Mouse (Mus musculus) kidney, postnatal 4 days (tissue): ENCODE results near the gene Zfp64.
A peak's percentile ranks its signal among the peaks of the same experiment; 100 is the strongest.

Experiments used
- DNase-seq, 2 experiments: peaks; one replicate each; pipeline ENCODE4 v3.0.0; 2021; ENCODE audit warnings: mixed read lengths in 2 of 2

Zfp64 gene

DNA sequence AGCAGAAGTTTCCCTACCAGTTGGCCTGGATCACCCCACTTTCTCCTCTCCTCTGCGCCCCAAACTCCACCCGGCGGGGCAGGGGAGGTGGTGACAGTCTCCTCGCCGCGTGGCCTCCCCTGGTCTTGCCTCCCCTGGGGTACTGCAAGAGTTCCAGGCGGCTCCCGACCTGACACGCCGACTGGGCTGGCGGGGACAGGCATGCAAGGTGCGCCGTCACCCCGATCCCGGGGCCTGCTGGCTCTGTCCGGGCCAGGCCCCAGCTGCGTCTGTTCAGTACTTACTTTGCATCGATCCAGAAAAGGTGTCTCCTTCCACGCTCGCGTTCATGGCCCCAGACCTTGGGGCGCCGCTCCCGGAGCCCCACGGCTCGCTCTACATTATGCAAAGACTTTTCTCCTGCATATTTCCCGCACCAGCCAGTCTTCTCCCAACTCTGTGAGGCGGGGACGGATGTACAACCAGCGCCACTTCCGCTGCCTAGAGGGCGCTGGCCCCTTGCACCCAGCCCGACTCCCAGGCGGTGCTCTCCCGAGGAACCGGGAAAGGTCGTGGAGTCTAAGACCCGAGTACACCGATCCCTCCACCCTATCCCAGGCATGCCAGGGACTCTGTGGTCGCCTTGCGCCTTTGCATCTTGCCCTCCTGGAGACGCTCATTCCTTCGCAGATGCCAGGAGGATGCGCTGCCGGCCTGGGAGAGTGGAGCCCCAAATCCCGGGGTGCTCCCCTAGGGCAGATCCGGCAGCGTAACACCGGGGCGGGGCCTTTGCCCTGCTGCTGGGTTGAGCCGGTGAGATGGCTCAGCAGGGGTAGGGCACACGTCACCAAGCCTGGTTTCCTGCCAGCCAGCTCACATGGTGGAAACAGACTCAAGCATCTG is at the start of gene Zfp64:
TSS of gene Zfp64 (minus strand) at position 753 of the 882 bp plus-strand sequence.
- DNase-seq = peak; percentile 83 to 90

DNA sequence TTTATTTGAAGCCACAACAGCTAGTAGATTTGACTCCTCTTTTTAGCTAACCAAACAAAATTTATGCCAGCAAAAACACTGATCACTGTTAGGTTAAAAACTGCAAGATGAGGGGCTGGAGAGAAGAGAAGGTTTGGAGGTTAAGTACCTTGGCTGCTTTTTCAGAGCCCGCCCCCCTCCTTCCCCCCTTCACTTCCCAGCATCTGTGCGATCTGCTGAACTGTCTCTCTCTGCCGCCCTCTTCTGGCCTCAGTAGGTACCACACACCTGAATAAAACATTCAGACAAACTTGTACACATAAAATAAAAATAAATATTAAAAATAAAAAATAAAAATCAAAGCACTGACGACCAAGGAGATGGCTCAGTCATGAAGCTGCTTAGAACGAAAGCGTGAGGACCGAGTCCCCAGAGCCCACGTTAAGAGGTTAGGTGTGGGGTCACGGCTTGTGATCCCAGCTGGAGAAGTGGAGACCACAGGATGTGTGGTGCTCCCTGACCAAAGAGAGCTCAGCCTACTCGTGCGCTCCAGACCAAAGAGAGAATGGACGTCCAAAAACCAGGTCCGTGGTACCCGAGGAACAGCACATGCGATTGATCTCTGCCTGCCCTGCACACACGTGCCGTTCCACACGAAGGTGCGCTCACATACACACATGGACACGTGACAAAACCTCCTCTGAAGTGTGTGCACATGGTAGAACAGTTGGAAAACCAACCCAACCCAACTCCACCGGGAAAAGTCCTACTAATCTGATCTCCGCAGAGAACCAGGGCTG is 37.4 kb upstream of the Zfp64 start:
- peak; percentile 76 to 81 for DNase-seq

DNA sequence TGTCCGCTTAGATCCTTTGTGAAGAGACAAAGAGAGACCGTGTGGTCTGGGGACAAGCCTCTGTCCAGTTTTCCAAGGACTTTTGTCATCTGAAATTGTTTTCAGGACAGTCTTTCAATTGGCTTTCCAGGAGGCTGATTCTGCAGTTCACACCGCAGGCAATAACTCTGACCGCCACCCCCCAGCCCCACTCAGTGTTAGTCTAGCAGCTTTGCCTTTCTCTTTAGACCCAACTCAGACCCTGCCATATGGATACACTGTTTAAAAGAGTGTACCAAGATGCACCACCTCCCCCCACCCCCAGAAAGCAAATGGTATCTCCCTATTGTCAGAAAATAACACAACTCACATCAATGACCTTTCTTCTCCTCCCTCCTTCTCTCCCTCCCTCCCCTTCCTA is 35.6 kb upstream of the Zfp64 start:
- no peak for DNase-seq

DNA sequence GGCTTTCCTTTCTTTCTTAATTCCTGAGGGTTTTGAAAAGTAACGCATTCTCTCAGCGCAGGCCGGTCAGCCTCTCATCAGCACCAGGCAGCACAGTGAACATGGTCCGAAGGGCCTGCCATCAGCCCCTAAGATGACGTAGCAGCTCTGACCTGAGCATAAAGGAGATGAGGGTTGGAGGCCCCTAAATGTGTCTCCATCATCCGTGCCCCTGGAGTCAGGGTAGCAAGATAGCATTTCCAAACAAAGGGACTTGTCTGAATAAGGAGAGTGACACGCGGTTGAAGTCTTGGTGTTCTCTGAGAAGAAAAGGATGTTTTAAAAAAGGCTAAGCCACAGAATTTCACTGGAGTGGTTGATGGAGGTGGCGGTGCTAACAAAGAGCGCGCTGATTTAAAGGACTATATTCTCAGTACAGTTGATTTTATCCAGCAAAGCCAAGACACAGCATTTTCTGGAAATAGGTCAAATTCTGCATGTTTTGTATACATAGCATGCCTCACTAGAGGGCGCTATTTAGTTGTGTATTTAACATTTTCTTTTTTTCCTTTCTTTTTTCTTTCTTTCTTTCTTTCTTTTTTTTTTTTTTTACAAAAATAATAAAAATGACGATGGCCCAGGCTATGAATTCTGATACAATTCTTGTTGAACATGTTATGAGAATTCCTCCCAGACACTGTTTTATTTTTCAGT is 34.8 kb upstream of the Zfp64 start:
- DNase-seq = no peak

DNA sequence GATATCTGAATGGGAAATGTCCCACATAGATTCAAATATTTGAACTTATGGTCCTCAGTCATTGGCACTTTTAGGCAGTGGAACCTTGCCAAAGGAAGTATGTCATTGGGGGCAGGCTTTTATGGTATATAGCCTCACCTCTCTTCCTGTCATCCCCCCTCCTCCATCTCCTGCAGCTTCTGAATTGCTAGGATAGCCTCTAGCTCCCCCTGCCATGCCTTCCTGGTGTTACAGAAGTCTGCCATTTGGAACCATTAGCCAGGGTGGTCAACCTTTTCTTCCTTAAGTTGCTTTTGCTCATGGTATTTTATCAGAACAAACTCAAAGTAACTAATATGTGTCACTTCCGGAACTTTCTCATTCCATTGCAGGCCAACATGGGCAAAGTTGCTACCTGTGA is 32.7 kb upstream of the Zfp64 start:
- no peak for DNase-seq

DNA sequence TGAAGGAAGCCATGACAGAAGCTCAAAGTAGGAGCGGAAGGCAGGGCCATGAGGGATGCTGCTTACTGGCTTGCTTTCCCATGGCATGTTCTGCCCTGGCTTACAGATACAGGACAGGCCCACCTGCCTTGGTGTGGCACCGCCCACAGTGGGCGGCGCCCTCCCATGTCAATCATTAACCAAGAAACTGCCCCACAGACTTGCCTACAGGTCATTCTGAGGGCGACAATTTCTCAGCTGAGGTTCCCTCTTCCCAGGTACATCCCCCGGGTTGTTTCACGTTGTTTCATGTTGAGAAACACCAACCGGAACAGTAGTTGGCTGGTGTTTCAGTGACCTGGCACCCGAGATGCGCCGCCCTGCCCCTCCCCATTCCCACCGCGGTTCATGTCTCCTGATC is 32.0 kb upstream of the Zfp64 start:
- peak; percentile 34 to 61 for DNase-seq

DNA sequence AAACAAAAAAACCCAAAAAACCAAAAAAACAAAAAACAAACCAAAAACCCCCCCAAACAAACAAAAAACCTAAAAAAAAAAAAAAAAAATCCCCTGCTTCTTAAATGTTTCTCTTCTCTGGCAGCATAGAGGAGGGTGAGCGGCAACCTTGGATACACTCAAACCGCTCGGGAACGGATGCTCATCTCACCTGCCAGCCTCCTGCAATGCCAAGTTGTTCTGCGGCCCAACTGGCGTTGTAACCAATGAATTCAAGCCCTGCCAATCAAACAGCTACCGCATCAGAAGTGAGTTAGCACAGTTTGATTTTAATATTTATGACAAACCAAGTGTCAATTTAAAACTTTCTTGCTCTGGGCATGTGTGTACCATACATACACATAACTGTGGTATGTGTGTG is 26.6 kb upstream of the Zfp64 start:
- no peak for DNase-seq

DNA sequence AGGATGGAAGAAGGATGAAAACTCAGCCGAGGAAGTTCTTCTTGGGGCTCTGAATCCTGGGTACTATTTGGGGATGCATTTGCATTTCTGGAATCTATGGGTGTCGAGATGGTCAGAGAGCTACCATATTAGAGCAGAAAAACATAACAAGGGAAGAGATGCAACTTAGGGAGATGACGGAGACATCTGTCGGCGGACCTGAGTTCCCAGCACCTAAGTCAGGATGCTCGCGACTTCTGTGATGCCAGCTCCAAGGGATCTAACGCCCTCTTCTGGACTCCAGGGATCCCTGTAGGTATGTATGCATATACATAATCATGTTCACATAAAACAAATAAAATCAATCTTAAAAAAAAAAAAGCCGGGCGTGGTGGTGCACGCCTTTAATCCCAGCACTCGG is 26.1 kb upstream of the Zfp64 start:
- DNase-seq = no peak

DNA sequence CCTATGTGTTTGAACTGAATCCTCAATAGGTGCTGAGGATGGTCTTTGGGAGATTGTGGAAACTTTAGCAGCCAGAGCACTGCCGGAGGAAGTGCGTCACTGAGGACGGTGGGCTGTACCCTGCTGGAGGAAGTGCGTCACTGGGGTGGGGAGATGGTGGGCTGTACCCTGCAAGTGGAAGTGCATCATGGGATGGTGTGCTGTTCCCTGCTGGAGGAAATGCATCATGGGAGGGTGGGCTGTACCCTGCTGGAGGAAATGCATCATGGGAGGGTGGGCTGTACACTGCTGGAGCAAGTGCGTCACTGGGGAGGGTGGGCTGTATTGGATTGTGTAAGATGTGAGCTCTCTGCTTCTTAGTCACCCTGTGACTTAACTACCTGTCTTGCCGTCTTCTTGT is 25.5 kb upstream of the Zfp64 start:
- peak in 1 of 2 experiments; percentile 26 for DNase-seq

DNA sequence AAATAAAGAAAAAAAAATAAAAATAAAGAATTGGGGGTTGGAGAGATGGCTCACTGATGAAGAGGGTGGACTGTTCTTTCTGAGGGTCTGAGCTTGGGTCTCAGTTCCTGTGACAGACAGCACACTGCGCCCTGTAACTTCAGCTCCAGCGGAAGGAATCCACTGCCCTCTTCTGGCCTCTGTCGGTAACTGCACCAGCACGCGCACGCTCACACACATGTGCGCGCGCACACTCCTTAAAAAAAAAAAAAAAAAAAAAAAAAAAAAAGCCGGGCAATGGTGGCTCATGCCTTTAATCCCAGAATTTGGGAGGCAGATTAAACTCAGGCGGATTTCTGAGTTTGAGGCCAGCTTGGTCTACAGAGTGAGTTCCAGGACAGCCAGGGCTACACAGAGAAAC is 24.4 kb upstream of the Zfp64 start:
- DNase-seq = peak in 1 of 2 experiments; percentile 18

DNA sequence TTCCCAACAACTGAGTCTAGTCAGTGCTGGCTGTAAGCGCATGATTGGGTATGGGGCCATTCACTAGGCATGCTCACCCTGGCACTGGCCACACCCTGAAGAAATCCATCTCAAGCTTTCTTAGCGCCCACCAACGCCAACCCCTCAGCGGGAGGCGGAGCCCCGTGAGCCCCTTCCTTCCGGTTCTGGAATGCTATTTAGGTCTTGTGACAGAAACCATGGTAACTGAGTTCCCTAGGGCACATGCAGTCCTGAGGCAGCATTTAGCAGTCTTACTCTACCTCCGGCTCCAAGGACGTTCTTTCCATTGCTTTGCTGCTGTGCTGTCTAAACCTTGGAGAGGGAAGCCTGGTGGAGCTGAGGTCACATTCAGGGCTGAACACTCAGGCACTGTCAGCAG is 22.6 kb upstream of the Zfp64 start:
- DNase-seq = peak in 1 of 2 experiments; percentile 17

DNA sequence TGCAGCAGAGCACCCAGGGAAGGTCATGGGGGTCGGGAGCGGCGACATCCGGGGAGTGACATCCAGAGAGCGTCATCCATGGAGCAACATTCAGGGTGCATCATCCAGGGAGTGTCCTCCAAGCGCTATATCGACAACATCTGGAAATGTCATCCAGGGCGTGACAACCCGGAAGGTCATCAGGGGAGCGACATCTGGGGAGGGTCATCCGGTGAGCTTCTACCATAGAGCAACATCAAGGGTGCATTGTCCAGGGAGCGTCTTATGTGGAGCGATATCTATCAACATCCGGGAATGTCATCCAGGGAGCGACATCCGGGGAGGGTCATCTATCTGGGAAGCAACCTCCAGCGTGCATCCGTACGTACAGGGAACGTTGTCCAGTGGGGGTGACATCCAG is 14.7 kb upstream of the Zfp64 start:
- no peak for DNase-seq

DNA sequence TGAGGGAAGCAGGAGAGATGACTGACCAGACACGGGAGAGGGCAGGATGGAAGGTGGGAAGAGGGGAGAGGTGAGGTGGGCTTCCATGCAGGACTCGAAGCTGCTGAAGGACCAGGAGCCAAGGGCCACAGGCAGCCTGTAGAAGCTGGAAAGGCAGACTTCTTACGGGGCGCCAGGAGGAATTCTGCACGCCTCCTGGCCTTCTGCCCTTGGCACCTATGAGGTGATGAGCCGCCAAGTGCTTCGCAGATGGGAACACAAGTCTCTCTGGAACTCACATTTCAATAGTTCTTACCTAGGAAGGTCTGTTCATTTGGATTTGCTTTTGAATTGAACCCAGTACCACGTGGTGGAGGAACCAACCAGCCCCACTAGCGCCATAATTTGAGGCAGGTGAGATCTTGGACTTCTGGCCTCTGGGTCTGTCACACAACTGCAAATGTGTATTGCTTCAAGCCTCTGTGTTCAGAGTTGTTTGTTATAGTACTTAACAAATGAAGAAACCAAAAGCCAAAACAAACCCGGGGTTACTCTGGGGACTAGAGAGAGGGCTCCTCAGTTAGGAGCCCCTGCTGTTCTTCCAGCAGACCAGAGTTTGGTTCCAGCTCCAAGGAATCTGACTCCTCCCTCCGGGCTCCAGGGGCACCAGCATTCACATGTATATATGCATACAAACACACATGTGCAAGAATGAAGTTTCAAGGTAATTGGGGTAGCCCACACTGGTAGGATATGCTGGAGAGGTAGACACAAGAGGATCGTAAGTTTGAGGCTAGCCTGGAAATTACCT is 12.9 kb upstream of the Zfp64 start:
- no peak for DNase-seq

DNA sequence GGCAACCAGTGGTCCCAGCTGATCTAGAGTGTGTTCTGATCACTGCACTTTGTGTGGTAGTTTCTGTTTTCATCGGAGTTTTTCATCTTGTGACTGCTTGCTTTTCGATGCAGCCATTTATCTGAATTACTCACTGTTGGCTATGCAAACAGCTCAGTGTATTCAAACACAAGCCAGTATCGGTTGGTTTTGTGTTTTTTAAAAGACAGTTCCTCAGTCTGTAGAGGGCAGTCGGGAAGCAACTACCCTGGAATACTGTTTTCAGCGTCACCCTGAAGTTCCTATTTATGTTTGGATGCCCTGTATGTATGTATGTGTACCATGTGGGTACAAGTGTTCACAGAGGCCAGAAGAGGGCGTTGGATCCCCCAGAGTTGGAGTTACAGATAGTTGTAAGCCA is 11.1 kb upstream of the Zfp64 start:
- no peak for DNase-seq

DNA sequence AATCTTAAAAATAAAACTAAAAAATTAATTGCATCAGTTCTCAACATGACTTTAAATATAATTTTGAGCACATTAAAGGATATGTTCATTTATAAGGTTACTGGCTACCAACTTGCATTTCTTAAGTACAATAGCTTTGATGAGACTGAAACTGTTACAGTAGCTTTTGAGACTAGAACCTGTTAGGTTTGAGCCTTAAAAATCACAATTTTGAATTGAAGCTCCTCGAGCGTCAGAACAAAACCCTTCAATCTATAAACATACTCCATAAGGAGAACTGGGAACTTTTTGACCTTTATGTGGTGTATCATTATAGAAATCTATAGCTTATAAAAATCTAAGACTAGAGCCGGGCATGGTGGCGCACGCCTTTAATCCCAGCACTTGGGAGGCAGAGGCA is 9.5 kb upstream of the Zfp64 start:
- no peak for DNase-seq

DNA sequence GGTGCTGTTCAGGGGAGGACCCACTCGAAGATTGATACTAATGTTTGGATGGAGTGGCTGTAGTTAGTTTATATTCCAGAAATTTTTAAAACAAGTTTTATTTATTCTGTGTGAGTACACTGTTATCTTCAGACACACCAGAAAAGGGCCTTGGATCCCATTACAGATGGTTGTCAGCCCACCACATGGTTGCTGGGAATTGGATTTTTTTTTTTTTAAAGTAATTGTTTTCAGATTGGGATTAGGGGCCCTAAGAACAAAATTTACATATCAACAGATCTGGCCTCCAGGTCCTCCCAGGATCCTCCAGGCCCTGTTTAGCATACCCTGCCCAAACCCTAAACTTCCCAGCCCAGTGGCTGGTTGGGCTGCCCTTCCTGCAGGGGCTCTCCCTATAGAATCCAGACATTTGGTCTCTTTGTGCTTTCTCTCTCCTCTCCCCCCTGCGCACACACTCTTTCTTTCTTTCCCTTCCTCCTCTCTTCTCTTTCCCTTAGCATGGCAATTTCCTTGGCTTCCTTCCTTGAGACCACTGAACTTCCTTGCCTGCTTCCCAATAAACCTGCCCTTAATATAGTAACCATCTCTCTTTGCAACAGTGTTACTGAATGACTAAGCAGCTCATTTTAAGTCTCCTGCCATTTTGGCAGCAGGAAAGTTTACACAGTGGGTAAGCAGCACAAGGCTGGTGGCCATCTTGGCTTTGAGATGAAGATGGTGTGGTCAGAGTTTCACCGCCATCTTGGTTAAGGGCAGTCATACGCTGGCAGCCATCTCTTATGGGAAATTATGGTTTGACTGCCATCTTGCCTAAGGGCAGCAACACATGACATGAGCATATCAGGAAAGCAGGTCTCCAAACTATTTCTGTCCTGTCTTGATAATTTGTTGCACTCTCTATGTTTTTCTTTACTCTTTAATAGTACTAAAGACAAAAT is 6.6 kb upstream of the Zfp64 start:
- no peak for DNase-seq

DNA sequence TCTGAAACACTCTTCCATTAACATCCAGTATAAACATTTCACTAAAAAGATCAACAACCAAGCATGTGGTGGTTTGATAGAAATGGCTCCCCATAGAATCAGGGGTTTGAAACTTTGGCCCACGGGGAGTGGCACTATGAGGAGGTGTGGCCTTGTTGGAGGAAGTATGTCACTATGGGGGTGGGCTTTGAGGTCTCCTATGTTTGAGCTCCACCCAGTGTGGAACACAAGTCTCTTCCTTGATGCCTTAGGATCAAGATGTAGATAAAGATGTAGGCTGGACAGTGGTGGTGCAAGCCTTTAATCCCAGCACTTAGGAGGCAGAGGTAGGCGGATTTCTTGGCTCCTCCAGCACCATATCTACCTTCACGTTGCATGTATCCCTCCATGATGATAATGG is 5.4 kb upstream of the Zfp64 start:
- DNase-seq = no peak

DNA sequence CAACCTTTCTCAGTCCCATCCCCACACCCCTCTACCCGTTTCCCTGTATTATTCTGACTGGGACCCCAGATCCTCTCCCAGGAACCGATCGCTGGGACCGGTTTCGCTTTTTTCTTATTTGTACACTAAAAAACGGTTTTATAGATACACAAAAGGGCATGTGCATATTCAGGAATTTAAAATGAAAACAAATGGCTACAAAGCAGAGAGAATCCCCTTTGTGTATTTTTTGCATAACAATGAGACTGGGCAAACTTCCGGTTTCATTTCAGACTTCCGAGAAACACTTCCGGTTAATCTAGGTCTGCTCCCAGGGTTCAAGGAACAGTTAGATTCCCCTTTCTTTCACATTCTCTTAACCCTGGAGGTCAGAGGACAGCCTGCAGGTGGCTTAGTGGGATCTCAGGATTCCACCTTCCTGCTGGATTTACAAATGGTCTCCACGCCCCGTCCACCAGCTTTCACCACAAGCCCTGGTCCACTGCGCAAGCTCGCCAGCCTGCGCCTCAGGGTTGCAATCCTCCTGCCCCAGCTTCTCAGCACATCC is 4.0 kb upstream of the Zfp64 start:
- DNase-seq = no peak

DNA sequence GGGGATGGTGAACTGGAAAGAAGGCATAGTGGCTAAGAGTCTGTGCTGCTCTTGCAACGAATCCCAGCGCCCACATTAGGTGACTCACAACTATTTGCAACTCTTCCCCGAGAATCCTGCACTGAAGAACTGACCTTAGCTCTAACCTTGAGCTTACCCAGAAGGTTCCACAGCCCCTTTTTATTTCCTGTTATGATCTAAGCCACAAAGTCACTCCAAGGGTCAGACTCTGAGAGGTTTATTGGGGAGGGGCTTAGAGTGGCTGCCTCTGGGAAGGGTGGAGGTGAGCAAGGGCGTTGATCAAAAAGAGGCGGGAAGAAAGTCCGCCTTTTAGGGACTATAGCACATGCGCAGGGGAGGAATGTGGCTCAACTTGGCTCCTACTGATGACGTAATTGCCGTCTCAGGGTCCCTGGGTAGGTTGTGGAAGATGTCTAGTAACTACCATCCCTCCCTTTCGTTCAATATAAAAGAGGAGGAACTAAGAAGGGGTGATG is 511 bp upstream of the Zfp64 start:
- peak in 1 of 2 experiments; percentile 11 for DNase-seq

DNA sequence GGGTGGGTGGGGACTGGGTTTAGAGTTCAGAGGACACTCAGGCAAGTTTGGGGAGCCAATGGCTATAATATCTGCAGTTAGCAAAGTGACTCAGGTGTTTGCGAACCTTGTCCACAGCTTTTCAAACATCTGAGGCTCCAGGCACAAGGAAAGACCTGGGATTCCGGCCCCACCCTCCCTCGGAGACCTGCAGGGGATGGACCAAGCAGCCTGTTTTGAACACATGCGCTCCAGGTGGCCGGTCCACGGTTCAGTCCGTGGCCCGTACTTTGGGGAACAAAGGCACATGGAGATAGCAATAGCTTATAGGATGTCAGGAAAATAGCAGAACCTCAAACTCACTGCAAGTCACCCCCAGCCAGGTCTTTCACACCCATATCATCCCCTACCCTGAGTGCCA is 1.0 kb downstream of the Zfp64 start:
- peak; percentile 21 to 36 for DNase-seq

DNA sequence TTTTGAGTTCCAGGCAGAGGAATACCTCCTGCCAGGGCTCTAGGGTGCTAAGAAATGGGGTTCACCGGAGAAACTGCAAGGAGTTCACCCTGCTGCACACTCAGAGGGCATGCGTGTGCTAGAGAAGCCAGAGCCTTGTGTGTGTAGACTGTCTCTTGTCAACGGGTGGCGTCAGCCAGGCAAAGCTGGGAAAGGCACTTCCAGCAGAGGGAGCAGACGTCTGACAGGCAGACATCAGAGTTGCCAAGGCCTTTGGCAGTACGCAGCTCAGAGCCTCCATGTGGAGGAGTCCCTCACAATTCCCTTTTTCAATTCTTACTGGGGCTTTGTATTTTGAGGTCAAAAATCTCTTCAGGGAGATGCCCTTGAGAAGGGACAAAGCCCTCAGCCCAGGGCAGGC is 6.9 kb downstream of the Zfp64 start:
- DNase-seq = no peak
